Mouse (Mus musculus) liver, embryonic 14 days (tissue): ENCODE results near the gene Mxra7. TPM values are rescaled to one million over a fixed set of nuclear protein-coding genes. Genes with fewer than 3 reads are reported as not detected.

Source experiments
- polyA plus RNA-seq: library from polyadenylated mRNA; depleted of rRNA; stranded (reverse); fragments of >200 nt; gene quantifications from 2 replicates; pipeline ENCODE4 v1.2.3, GENCODE M21; 2012; rRNA removed

Mxra7 gene
- 0.93 and 1.1 TPM in 2 replicates for polyA plus RNA-seq

DNA sequence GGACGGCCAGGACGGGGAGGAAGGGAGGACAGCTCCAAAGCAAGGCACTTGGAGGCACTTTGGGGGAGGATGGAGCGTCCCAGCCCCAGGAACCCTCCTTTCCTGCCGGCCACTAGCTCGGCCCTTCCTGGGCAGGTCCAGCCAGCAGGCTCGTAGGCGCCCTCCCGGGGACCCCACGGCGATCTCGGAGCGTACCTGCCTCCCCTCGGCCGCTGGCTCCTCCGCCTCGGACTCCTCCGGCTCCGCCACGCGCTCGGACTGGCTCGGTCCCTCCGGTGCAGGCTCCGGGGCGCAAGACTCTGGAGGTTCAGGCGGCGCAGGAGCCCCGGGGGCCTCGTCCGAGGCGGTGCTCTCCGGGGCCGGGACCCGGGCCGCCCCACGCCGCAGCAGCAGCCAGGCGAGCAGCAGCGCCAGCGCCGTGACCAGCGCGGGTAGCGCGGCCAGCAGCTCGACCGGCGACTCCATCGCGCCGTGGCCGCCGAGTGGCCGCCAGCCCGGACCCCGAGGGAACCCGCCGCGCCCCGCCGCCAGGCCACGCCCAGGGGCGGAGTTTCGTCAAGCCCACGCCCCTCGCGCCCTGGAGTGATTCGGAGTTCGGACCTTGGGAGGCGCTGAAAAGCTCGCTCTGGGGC lies at the start of gene Mxra7:
Gene Mxra7 (minus strand): TSS at position 513 of the 632 bp plus-strand sequence.

DNA sequence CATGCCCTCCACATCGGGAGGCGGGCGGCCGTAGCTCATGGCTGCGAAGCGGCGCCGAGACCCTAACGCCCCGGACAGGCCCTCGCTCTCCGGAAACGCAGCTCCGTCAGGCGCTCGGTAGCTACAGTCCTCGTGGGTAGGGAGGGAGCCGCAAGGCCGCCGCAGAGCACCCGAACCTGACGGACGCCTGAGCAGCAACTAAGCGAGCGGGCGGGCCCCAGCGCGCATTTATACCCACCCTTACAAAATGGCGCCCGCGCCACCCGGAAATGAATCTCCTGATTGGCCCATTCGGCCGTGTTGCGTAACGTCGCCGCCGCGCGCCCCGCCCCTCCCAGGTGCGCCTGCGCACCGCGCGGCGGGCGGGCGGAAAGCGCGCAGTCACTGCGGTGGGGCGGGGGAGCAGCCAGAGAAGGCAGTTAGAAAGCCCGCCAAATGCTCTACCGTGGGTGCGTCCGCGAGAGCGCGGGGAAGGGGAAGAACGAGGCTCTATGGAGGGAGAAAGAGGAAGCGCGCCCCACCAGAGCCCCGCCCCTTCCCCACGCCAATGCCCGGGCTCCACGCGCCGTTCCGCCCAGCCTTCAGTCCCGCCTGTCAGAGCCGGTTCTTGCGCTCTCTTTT lies 25.2 kb upstream of the Mxra7 start, which contains the start of gene Srsf2:
Gene Srsf2 (minus strand): TSS at position 204 of the 621 bp plus-strand sequence.

DNA sequence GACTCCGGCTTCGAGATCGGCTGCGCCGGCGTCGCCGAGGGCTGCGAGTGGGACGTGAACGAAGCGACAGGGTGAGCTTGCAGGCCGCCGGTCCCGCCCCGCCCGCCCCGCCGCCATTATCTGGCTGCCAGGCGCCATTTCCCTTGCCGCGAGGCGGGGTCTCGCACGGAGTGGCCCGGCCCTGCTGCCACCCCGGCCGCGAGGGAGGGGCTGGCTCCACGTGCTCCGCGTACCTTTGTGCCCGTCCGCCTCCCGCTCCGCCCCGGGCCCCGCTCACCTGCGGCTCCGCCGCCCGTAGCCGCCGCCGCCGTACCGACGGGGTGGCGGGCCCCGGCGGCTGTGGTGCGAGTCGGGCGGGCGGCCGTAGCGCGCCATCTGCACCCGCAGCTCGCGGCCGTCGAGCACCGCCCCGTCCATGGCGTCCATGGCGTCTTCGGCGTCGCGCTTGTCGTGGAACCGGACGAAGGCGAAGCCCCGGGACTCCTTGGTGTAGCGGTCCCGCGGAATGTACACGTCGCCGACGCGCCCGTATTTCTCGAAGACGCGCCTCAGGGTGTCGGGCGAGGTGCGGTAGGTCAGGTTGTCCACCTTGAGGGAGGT lies 24.5 kb upstream of the Mxra7 start, which contains the start of gene Mfsd11:
Gene Mfsd11 (plus strand): TSS at position 150 of the 600 bp plus-strand sequence.

DNA sequence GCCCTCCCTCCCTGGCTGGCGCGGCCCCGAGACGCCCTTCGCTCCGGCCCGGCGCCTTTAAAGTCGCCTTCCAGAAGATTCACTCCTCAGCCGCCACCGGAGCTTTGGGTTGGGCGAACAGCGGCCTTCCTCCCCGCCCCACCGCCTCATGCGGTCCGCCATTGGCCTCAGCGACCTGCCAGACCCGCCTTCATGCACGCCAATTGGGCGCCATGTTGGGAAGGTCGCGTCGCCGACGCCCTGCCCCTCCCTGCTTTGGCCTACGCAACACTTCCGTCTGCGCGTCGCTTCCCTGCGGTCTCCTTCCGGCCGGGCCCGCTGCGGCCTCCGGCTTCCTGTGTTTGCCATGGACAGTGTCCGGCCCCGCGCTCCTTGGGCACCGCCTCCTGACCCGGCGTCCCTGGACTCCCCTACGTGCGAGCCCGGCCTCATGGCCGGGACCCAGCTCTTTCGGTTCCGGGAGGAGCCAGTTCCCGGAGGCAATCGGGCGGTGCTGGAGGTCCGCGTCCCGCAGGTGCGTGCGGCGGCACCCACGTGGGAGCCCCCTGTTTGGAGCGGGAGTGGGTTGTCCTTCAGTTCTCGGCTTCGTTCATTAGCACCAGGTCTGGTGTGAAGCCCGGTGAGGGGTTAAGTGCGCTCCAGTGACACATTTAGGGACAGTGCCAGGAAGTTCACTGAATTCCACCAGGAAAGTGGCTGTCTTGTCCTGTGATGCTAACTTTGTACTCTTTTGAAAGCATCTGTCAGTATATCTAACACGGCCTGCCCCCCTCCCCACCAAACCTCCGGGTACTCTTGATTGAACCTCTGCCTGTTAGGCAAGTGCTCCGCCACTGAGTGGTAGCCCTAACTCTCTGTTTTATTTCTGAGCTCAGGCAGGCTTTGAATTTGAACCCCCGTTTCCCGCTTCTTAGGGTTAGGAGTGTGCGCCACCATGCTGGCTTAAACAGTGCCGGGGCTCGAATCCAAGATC lies 15.7 kb upstream of the Mxra7 start, which contains the start of the genes Mettl23 and Jmjd6:
Gene Mettl23 (plus strand): TSS at position 18 of the 973 bp plus-strand sequence.
Gene Jmjd6 (minus strand): TSS at position 189 of the 973 bp plus-strand sequence.

DNA sequence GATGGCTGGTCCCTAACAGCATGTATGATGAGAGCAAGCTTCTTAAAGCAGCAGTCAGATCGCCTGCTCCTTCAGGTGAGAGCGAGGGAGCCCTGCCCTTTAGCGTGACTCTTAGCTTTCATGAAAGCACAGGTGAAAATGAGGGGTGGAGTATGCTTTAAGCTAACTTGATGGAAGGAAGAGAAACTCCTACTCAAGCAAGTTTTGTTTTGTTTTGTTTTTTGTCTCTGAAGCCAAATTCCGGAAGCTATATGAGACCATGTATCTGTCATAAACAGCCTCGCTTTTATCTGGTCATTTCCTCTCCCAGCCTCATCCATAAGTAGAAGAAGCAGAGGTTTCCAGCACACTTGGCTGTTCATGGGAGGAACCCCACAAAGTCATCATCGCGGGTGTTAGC lies 52.4 kb downstream of the Mxra7 start, which contains the start of gene St6galnac1:
Gene St6galnac1 (minus strand): TSS at position 101 of the 400 bp plus-strand sequence.

Other genes with a start within 250 kb of the Mxra7 start
- 28.0 and 33.6 TPM in 2 replicates for gene Ube2o, start 246.6 kb downstream of the Mxra7 start, polyA plus RNA-seq
- not detected in 2 replicates for gene Aanat, start 241.6 kb downstream of the Mxra7 start, polyA plus RNA-seq
- gene Rhbdf2, start 201.0 kb downstream of the Mxra7 start, polyA plus RNA-seq = 7.1 and 8.3 TPM in 2 replicates
- gene Prcd, start 174.5 kb downstream of the Mxra7 start, polyA plus RNA-seq = 0.07 and 0.17 TPM in 2 replicates
- 0.38 and 0.50 TPM in 2 replicates for gene Cygb, start 173.7 kb downstream of the Mxra7 start, polyA plus RNA-seq
- not detected in 2 replicates for gene St6galnac1, start 52.5 kb downstream of the Mxra7 start, polyA plus RNA-seq
- gene Mettl23, start 15.2 kb upstream of the Mxra7 start, polyA plus RNA-seq = 17.0 and 20.4 TPM in 2 replicates
- gene Jmjd6, start 15.4 kb upstream of the Mxra7 start, polyA plus RNA-seq = 14.9 and 15.5 TPM in 2 replicates
- 4.9 and 6.1 TPM in 2 replicates for gene Mfsd11, start 24.4 kb upstream of the Mxra7 start, polyA plus RNA-seq
- gene Srsf2, start 25.0 kb upstream of the Mxra7 start, polyA plus RNA-seq = 315 and 345 TPM in 2 replicates
- gene Mgat5b, start 90.8 kb upstream of the Mxra7 start, polyA plus RNA-seq = 0.05 TPM in 1 of 2 replicates, not detected in the other